Mouse (Mus musculus) gastrocnemius, adult 2 months (tissue): ENCODE measurements around the gene 1700025G04Rik. TPM values are rescaled to one million over a fixed set of nuclear protein-coding genes. Genes with fewer than 3 reads are reported as not detected.
A peak's percentile ranks its signal among the peaks of the same experiment; 100 is the strongest.

ENCODE experiments used
- DNase-seq: peaks from one replicate; pipeline ENCODE4 v3.0.0; 2022
- H3K27ac ChIP-seq: fragments of 200-600 bp; 2 replicates; pipeline ENCODE4 v1.8.1; 2022; ENCODE audit warnings: mild to moderate bottlenecking
- H3K4me3 ChIP-seq: fragments of 200-600 bp; 2 replicates; pipeline ENCODE4 v1.8.1; 2022; ENCODE audit warnings: mild to moderate bottlenecking, moderate library complexity
- CTCF ChIP-seq: fragments of 200-600 bp; IDR thresholded peaks from 2 replicates; pipeline ENCODE4 v1.8.1; 2022; ENCODE audit warnings: antibody characterized with exemption, mild to moderate bottlenecking, moderate library complexity
- intact Hi-C: fragments of 180-260 bp; cut with DNase I; formaldehyde crosslinking; loops from one replicate; pipeline ENCODE4 v1.15.1; 2025
- total RNA-seq, 2 experiments: library from RNA; stranded (reverse); gene quantifications; 2 replicates each; pipeline ENCODE4 v1.2.3; 2021

1700025G04Rik gene
- total RNA-seq, 2 experiments from 2014 or later: 66.2 to 72.2 TPM

- intact Hi-C loops: no loop called here
- TF ChIP-seq CTCF: no peak
- DNase-seq: no peak
- H3K4me3 ChIP-seq: no peak overlapping the region
- no peak overlapping the region; the same call in 1 of the 2 replicates for H3K27ac ChIP-seq
These were observed 48.9 kb downstream of the 1700025G04Rik start for GRCm38 (mm10) chr1:152041005-152041404.

- no peak for TF ChIP-seq CTCF
These were observed 49.9 kb downstream of the 1700025G04Rik start for GRCm38 (mm10) chr1:152040053-152040452.

GRCm38 (mm10) chr1:152039588-152039987 lies 50.3 kb downstream of the 1700025G04Rik start:
- TF ChIP-seq CTCF: no peak
- DNase-seq: no peak
- no peak overlapping the region for H3K4me3 ChIP-seq
- intact Hi-C loops: no loop called here
- no peak overlapping the region for H3K27ac ChIP-seq

More at GRCm38 (mm10) chr1:152040053-152040452, 49.9 kb downstream of the 1700025G04Rik start:
- DNase-seq: no peak
- H3K27ac ChIP-seq: no peak overlapping the region; the same call in 1 of the 2 replicates
- no peak overlapping the region for H3K4me3 ChIP-seq
- intact Hi-C loops: no loop called here

GRCm38 (mm10) chr1:152038086-152038485 lies 51.8 kb downstream of the 1700025G04Rik start:
- intact Hi-C loops: no loop called here
- DNase-seq: no peak
- no peak overlapping the region for H3K4me3 ChIP-seq
- peak overlapping the region; percentile 46; the same call in 1 of the 2 replicates for H3K27ac ChIP-seq
- no peak for TF ChIP-seq CTCF

- Histone ChIP-seq H3K27ac (no peak overlapping the region), H3K4me3 (no peak overlapping the region)
- intact Hi-C loops: no loop called here
- DNase-seq: no peak
- no peak for TF ChIP-seq CTCF
These were observed 52.3 kb downstream of the 1700025G04Rik start for GRCm38 (mm10) chr1:152037589-152037988.

- Histone ChIP-seq H3K27ac (no peak overlapping the region), H3K4me3 (no peak overlapping the region)
- intact Hi-C loops: no loop called here
- DNase-seq: no peak
- TF ChIP-seq CTCF: no peak
These were observed 55.2 kb downstream of the 1700025G04Rik start for GRCm38 (mm10) chr1:152034766-152035165.

- no peak for DNase-seq
- no peak for TF ChIP-seq CTCF
- no peak overlapping the region for H3K27ac ChIP-seq
- intact Hi-C loops: no loop called here
- no peak overlapping the region for H3K4me3 ChIP-seq
These were observed 56.2 kb downstream of the 1700025G04Rik start for GRCm38 (mm10) chr1:152033731-152034130.

- intact Hi-C loops: no loop called here
These were observed 57.8 kb downstream of the 1700025G04Rik start for GRCm38 (mm10) chr1:152032144-152032543.

GRCm38 (mm10) chr1:152030546-152030945 lies 59.4 kb downstream of the 1700025G04Rik start:
- TF ChIP-seq CTCF: no peak
- no peak for DNase-seq
- Histone ChIP-seq H3K27ac (no peak overlapping the region), H3K4me3 (no peak overlapping the region)
- intact Hi-C loops: no loop called here

More at GRCm38 (mm10) chr1:152032144-152032543, 57.8 kb downstream of the 1700025G04Rik start:
- Histone ChIP-seq H3K27ac (no peak overlapping the region), H3K4me3 (no peak overlapping the region)
- no peak for TF ChIP-seq CTCF
- DNase-seq: no peak

GRCm38 (mm10) chr1:152028718-152029117 lies 61.2 kb downstream of the 1700025G04Rik start:
- intact Hi-C loops: no loop called here
- H3K27ac ChIP-seq: no peak overlapping the region
- no peak for DNase-seq
- no peak overlapping the region for H3K4me3 ChIP-seq
- TF ChIP-seq CTCF: no peak

- no peak for TF ChIP-seq CTCF
- H3K27ac ChIP-seq: no peak overlapping the region
- DNase-seq: no peak
- no peak overlapping the region for H3K4me3 ChIP-seq
- intact Hi-C loops: no loop called here
These were observed 63.2 kb downstream of the 1700025G04Rik start for GRCm38 (mm10) chr1:152026762-152027161.

GRCm38 (mm10) chr1:152025308-152025707 lies 64.6 kb downstream of the 1700025G04Rik start:
- DNase-seq: no peak
- intact Hi-C loops: no loop called here
- Histone ChIP-seq H3K4me3 (no peak overlapping the region), H3K27ac (no peak overlapping the region)
- TF ChIP-seq CTCF: no peak

- DNase-seq: no peak
- Histone ChIP-seq H3K27ac (peak overlapping the region; percentile 5; the same call in 1 of the 2 replicates), H3K4me3 (peak overlapping the region; percentile 45)
- intact Hi-C loops: no loop called here
- no peak for TF ChIP-seq CTCF
These were observed 65.7 kb downstream of the 1700025G04Rik start for GRCm38 (mm10) chr1:152024019-152024787.

GRCm38 (mm10) chr1:152020812-152021211 lies 69.1 kb downstream of the 1700025G04Rik start:
- no peak overlapping the region for H3K4me3 ChIP-seq
- TF ChIP-seq CTCF: no peak
- H3K27ac ChIP-seq: no peak overlapping the region
- no peak for DNase-seq
- intact Hi-C loops: no loop called here
